Mouse (Mus musculus) kidney, adult 2 months (tissue): ENCODE results near the gene Sdc4. TPM values are rescaled to one million over a fixed set of nuclear protein-coding genes. Genes with fewer than 3 reads are reported as not detected.

Source experiments
- DNase-seq: peaks from one replicate; pipeline ENCODE4 v3.0.0; 2021
- H3K27ac ChIP-seq: fragments of 200-500 bp; 2 replicates; pipeline ENCODE4 v1.5.1; 2012; ENCODE audit warnings: low read depth, low read length, control low read depth, inconsistent platforms; ENCODE audit not compliant: insufficient read depth
- H3K27me3 ChIP-seq: fragments of 200-500 bp; replicated peaks from 2 replicates; pipeline ENCODE4 v1.6.1; 2012; ENCODE audit warnings: mild to moderate bottlenecking, moderate library complexity, low read length, inconsistent platforms; ENCODE audit not compliant: control insufficient read depth, insufficient read depth
- H3K36me3 ChIP-seq: fragments of 200-500 bp; 2 replicates; pipeline ENCODE4 v1.6.1; 2012; ENCODE audit warnings: mild to moderate bottlenecking, moderate library complexity, low read length, inconsistent platforms; ENCODE audit not compliant: control insufficient read depth, insufficient read depth
- H3K4me1 ChIP-seq: fragments of 200-500 bp; 2 replicates; pipeline ENCODE4 v1.6.1; 2011; ENCODE audit warnings: low read length; ENCODE audit not compliant: control insufficient read depth, insufficient read depth
- H3K4me3 ChIP-seq: fragments of 200-500 bp; 2 replicates; pipeline ENCODE4 v1.5.1; 2011; ENCODE audit warnings: mild to moderate bottlenecking, low read depth, low read length, control low read depth; ENCODE audit not compliant: insufficient read depth
- CTCF ChIP-seq: fragments of 200-500 bp; conservative IDR thresholded peaks from 2 replicates; pipeline ENCODE4 v1.5.1; 2011; ENCODE audit warnings: low read depth, mild to moderate bottlenecking, control low read depth, low read length, moderate library complexity, mixed read lengths; ENCODE audit not compliant: insufficient read depth, insufficient read length
- POLR2A ChIP-seq: fragments of 200-500 bp; IDR thresholded peaks from one replicate; pipeline ENCODE4 v1.6.1; 2011; ENCODE audit warnings: low read depth, low read length, control low read depth
- WGBS: fragments of 180-500 bp; shearing (Covaris S2); methylation state at CpG from one replicate; pipeline ENCODE4 v1.1.7; 2018; 5-methylcytosine and 5-hydroxymethylcytosine counted together
- polyA plus RNA-seq: library from polyadenylated mRNA; depleted of rRNA; stranded (reverse); fragments of >200 nt; gene quantifications from 2 replicates; pipeline ENCODE4 v1.2.3, GENCODE M21; 2012

Gene Sdc4
- polyA plus RNA-seq, 1 experiment = 212 TPM

GRCm38 (mm10) chr2:164414167-164414566 lies 29.5 kb downstream of the Sdc4 start:
- Histone ChIP-seq H3K27me3 (no peaks in the 10 kb centered on the region), H3K4me1 (peaks cover 5% of the 10 kb centered on the region; the same call in 1 of the 2 replicates), H3K27ac (no peak overlapping the region), H3K4me3 (no peak overlapping the region), H3K36me3 (no peaks in the 10 kb centered on the region)
- no peak for DNase-seq
- no peak for TF ChIP-seq POLR2A
- no peak for TF ChIP-seq CTCF
- 33% methylated on average over 28 of the region's 28 CpGs for WGBS

GRCm38 (mm10) chr2:164407708-164408107 lies 36.0 kb downstream of the Sdc4 start:
- no peak overlapping the region for H3K27ac ChIP-seq
- H3K4me3 ChIP-seq = no peak overlapping the region
- 2% methylated on average over 22 of the region's 22 CpGs for WGBS
- peak; percentile 70 for DNase-seq
- H3K36me3 ChIP-seq = no peaks in the 10 kb centered on the region
- TF ChIP-seq POLR2A (no peak), CTCF (peak; percentile 80)
- H3K27me3 ChIP-seq = no peaks in the 10 kb centered on the region
- 0 out of 2 replicates have a peak, but pooled peaks cover 4% of the 10 kb centered on the region for H3K4me1 ChIP-seq

GRCm38 (mm10) chr2:164405519-164405918 lies 38.2 kb downstream of the Sdc4 start:
- no peak overlapping the region for H3K27ac ChIP-seq
- TF ChIP-seq CTCF (no peak), POLR2A (no peak)
- 63% methylated on average over 5 of the region's 5 CpGs for WGBS
- H3K4me1 ChIP-seq = 0 out of 2 replicates have a peak, but pooled peaks cover 4% of the 10 kb centered on the region
- H3K36me3 ChIP-seq = no peaks in the 10 kb centered on the region
- no peak for DNase-seq
- no peak overlapping the region for H3K4me3 ChIP-seq
- no peaks in the 10 kb centered on the region for H3K27me3 ChIP-seq

- H3K36me3 ChIP-seq = no peaks in the 10 kb centered on the region
- TF ChIP-seq POLR2A (no peak), CTCF (no peak)
- H3K4me3 ChIP-seq = peak within 1 kb of the TSS; percentile 42
- H3K27me3 ChIP-seq = no peaks in the 10 kb centered on the region
- no peak within 1 kb of the TSS for H3K27ac ChIP-seq
- 47% methylated on average over 9 of the region's 9 CpGs for WGBS
- 0 out of 2 replicates have a peak, but pooled peaks cover 4% of the 10 kb centered on the region for H3K4me1 ChIP-seq
- no peak for DNase-seq
Measured at GRCm38 (mm10) chr2:164405060-164405459, 38.6 kb downstream of the Sdc4 start, which contains the start of gene Matn4. TSS of gene Matn4 (minus strand) at chr2:164405160.

- Histone ChIP-seq H3K27me3 (no peaks in the 10 kb centered on the region), H3K4me3 (peak overlapping the region; percentile 42), H3K36me3 (no peaks in the 10 kb centered on the region), H3K4me1 (0 out of 2 replicates have a peak, but pooled peaks cover 4% of the 10 kb centered on the region), H3K27ac (no peak overlapping the region)
- DNase-seq = peak; percentile 67
- WGBS = 5% methylated on average over 49 of the region's 49 CpGs
- TF ChIP-seq CTCF (no peak), POLR2A (no peak)
Measured at GRCm38 (mm10) chr2:164404082-164404990, 39.4 kb downstream of the Sdc4 start.

GRCm38 (mm10) chr2:164403396-164404081 lies 40.1 kb downstream of the Sdc4 start:
- no peak overlapping the region for H3K4me3 ChIP-seq
- DNase-seq = no peak
- H3K4me1 ChIP-seq = 0 out of 2 replicates have a peak, but pooled peaks cover 4% of the 10 kb centered on the region
- no peaks in the 10 kb centered on the region for H3K27me3 ChIP-seq
- 50% methylated on average over 14 of the region's 14 CpGs for WGBS
- H3K36me3 ChIP-seq = no peaks in the 10 kb centered on the region
- no peak for TF ChIP-seq POLR2A
- H3K27ac ChIP-seq = no peak overlapping the region

GRCm38 (mm10) chr2:164402906-164403305 lies 40.8 kb downstream of the Sdc4 start, which contains the start of gene Rbpjl:
TSS of gene Rbpjl (plus strand) at chr2:164403141.
- Histone ChIP-seq H3K27me3 (no peaks in the 10 kb centered on the region), H3K27ac (no peak within 1 kb of the TSS), H3K4me3 (no peak within 1 kb of the TSS), H3K36me3 (no peaks in the 10 kb centered on the region), H3K4me1 (0 out of 2 replicates have a peak, but pooled peaks cover 4% of the 10 kb centered on the region)
- TF ChIP-seq POLR2A (no peak), CTCF (peak; percentile 81)
- WGBS = 8% methylated on average over 17 of the region's 17 CpGs
- DNase-seq = peak; percentile 83
